Mouse (Mus musculus) lung, postnatal 0 days (tissue): Measurements from ENCODE around the gene Ascl3.

ENCODE experiments used
- CTCF ChIP-seq: IDR thresholded peaks from 2 replicates; pipeline ENCODE4 v1.5.1; 2016; ENCODE audit warnings: antibody characterized with exemption, mild to moderate bottlenecking
- EP300 ChIP-seq: IDR thresholded peaks from 2 replicates; pipeline ENCODE4 v1.6.1; 2016; ENCODE audit warnings: antibody characterized with exemption, mild to moderate bottlenecking, control low read depth

DNA sequence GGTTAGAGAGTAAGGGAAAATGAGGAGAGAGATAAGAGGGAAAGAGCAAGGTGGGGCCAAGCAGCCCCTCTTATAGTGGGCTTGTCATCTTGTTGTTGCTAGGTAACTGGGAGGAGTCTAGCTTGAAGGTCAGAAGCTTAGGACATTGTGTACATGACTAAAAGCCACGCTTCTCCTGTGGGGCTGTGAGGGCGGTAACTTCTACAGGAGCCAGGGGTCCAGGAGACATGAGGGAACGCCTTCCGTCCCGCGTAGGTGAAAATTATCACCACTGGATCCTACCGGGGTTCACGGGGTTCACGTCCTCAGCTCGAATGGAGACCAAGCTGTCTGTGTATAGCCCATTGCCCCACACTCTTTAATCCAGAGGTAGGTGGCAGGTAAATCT lies 36.2 kb downstream of the Ascl3 start:
- TF ChIP-seq CTCF (no peak), EP300 (no peak)
